Mouse (Mus musculus): ENCODE results near the gene Gm49373. TPM values are rescaled to one million over a fixed set of nuclear protein-coding genes. Genes with fewer than 3 reads are reported as not detected.

The Gm49373 gene
- polyA plus RNA-seq, 1 experiment: 0.96 TPM

- Histone ChIP-seq H3ac (ENCODE audit: control insufficient read depth, insufficient read length, low read depth) (no peak within 1 kb of the TSS), H3K36me3 (ENCODE audit: control insufficient read depth, insufficient read depth) (no peaks in the 10 kb centered on the region), H3K79me2 (ENCODE audit: control insufficient read depth, insufficient read depth) (no peaks in the 10 kb centered on the region), H3K79me3 (ENCODE audit: low read depth) (no peaks in the 10 kb centered on the region), H3K27me3 (ENCODE audit: control insufficient read depth, insufficient read depth, insufficient read length) (peaks cover 22% of the 10 kb centered on the region), H3K4me3 (ENCODE audit: insufficient read depth, poor library complexity, severe bottlenecking) (no peak within 1 kb of the TSS)
- TF ChIP-seq MYOG (IDR thresholded peaks at IDR 0.05; ENCODE audit: control insufficient read depth, extremely low read depth, insufficient read length): no peak
- no peak for TF ChIP-seq USF1 (IDR thresholded peaks at IDR 0.05; ENCODE audit: low read depth)
- no peak for TF ChIP-seq MAX (IDR thresholded peaks at IDR 0.05)
- TF ChIP-seq MYOD1 (IDR thresholded peaks at IDR 0.05; ENCODE audit: control insufficient read depth, insufficient read length, low read depth): no peak
- no peak for TF ChIP-seq FOSL1 (IDR thresholded peaks at IDR 0.05; ENCODE audit: insufficient read depth, low read length, poor library complexity, severe bottlenecking)
- no peak for TF ChIP-seq CTCF (IDR thresholded peaks at IDR 0.05; ENCODE audit: control insufficient read depth, insufficient read depth, insufficient read length)
These were observed 57.2 kb downstream of the Gm49373 start, which contains the start of gene Icam1 for GRCm38 (mm10) chr9:21015571-21016130. Gene Icam1 (plus strand): TSS chr9:21015985.

- H3K27me3 ChIP-seq (ENCODE audit: control insufficient read depth, insufficient read depth, insufficient read length): peaks cover 22% of the 10 kb centered on the region
- no peak overlapping the region for H3K4me3 ChIP-seq (ENCODE audit: insufficient read depth, poor library complexity, severe bottlenecking)
- no peaks in the 10 kb centered on the region for H3K79me2 ChIP-seq (ENCODE audit: control insufficient read depth, insufficient read depth)
- H3ac ChIP-seq (ENCODE audit: control insufficient read depth, insufficient read length, low read depth): no peak overlapping the region
- no peaks in the 10 kb centered on the region for H3K79me3 ChIP-seq (ENCODE audit: low read depth)
- H3K36me3 ChIP-seq (ENCODE audit: control insufficient read depth, insufficient read depth): no peaks in the 10 kb centered on the region
- TF ChIP-seq MYOG (IDR thresholded peaks at IDR 0.05; ENCODE audit: control insufficient read depth, extremely low read depth, insufficient read length) (no peak), MAX (IDR thresholded peaks at IDR 0.05) (no peak), CEBPB (IDR thresholded peaks at IDR 0.05; ENCODE audit: low read depth) (no peak), MYOD1 (IDR thresholded peaks at IDR 0.05; ENCODE audit: control insufficient read depth, insufficient read length, low read depth) (no peak), FOSL1 (IDR thresholded peaks at IDR 0.05; ENCODE audit: insufficient read depth, low read length, poor library complexity, severe bottlenecking) (no peak), USF1 (IDR thresholded peaks at IDR 0.05; ENCODE audit: low read depth) (no peak), CTCF (IDR thresholded peaks at IDR 0.05; ENCODE audit: control insufficient read depth, insufficient read depth, insufficient read length) (no peak)
These were observed 58.0 kb downstream of the Gm49373 start for GRCm38 (mm10) chr9:21014691-21015570.

Small RNAs within 50 kb of the gene (microRNA-seq; reads per million reads assigned to microRNA genes)
- 0.20 reads per million for gene Mir1900 (ENCODE audit: borderline microRNAs expressed)
- 0.24 reads per million for gene Mir7082 (ENCODE audit: borderline microRNAs expressed)

Other genes with a start within 250 kb of the Gm49373 start
- 11.8 TPM for gene A230050P20Rik, start 204.5 kb downstream of the Gm49373 start, polyA plus RNA-seq (2012; fragmentation: generic; extraction: Trizol)
- gene Angptl6, start 193.4 kb downstream of the Gm49373 start, polyA plus RNA-seq (2012; fragmentation: generic; extraction: Trizol): 0.92 TPM
- gene Ppan, start 184.9 kb downstream of the Gm49373 start, polyA plus RNA-seq (2012; fragmentation: generic; extraction: Trizol): 88.3 TPM
- gene Eif3g, start 174.5 kb downstream of the Gm49373 start, polyA plus RNA-seq (2012; fragmentation: generic; extraction: Trizol): 247 TPM
- gene Dnmt1, start 113.2 kb downstream of the Gm49373 start, polyA plus RNA-seq (2012; fragmentation: generic; extraction: Trizol): 69.7 TPM
- 13.0 TPM for gene S1pr2, start 96.3 kb downstream of the Gm49373 start, polyA plus RNA-seq (2012; fragmentation: generic; extraction: Trizol)
- gene Mrpl4, start 70.4 kb downstream of the Gm49373 start, polyA plus RNA-seq (2012; fragmentation: generic; extraction: Trizol): 107 TPM
- 0.09 TPM for gene Icam1, start 57.1 kb downstream of the Gm49373 start, polyA plus RNA-seq (2012; fragmentation: generic; extraction: Trizol)
- gene Icam4, start 43.7 kb downstream of the Gm49373 start, polyA plus RNA-seq (2012; fragmentation: generic; extraction: Trizol): 0.43 TPM
- gene Icam5, start 41.0 kb downstream of the Gm49373 start, polyA plus RNA-seq (2012; fragmentation: generic; extraction: Trizol): 0.46 TPM
- 0.43 TPM for gene Zglp1, start 6.0 kb downstream of the Gm49373 start, polyA plus RNA-seq (2012; fragmentation: generic; extraction: Trizol)
- 109 TPM for gene Fdx1l, start 518 bp upstream of the Gm49373 start, polyA plus RNA-seq (2012; fragmentation: generic; extraction: Trizol)
- gene Gm38431, start 18.9 kb upstream of the Gm49373 start, polyA plus RNA-seq (2012; fragmentation: generic; extraction: Trizol): 1.3 TPM
- gene Raver1, start 18.9 kb upstream of the Gm49373 start, polyA plus RNA-seq (2012; fragmentation: generic; extraction: Trizol): 49.2 TPM
- 8.7 TPM for gene Tyk2, start 58.1 kb upstream of the Gm49373 start, polyA plus RNA-seq (2012; fragmentation: generic; extraction: Trizol)
- 342 TPM for gene Cdc37, start 76.9 kb upstream of the Gm49373 start, polyA plus RNA-seq (2012; fragmentation: generic; extraction: Trizol)
- 7.4 TPM for gene Pde4a, start 92.6 kb upstream of the Gm49373 start, polyA plus RNA-seq (2012; fragmentation: generic; extraction: Trizol)
- 41.5 TPM for gene Keap1, start 166.3 kb upstream of the Gm49373 start, polyA plus RNA-seq (2012; fragmentation: generic; extraction: Trizol)
- 0.04 TPM for gene S1pr5, start 175.3 kb upstream of the Gm49373 start, polyA plus RNA-seq (2012; fragmentation: generic; extraction: Trizol)
- gene Atg4d, start 192.2 kb upstream of the Gm49373 start, polyA plus RNA-seq (2012; fragmentation: generic; extraction: Trizol): 33.7 TPM
- 29.3 TPM for gene Kri1, start 214.9 kb upstream of the Gm49373 start, polyA plus RNA-seq (2012; fragmentation: generic; extraction: Trizol)
- 49.4 TPM for gene Cdkn2d, start 218.3 kb upstream of the Gm49373 start, polyA plus RNA-seq (2012; fragmentation: generic; extraction: Trizol)
- not detected for gene Ap1m2, start 239.2 kb upstream of the Gm49373 start, polyA plus RNA-seq (2012; fragmentation: generic; extraction: Trizol)
- 221 TPM for gene Slc44a2, start 247.6 kb upstream of the Gm49373 start, polyA plus RNA-seq (2012; fragmentation: generic; extraction: Trizol)